Mouse (Mus musculus) R1 (cell line): ENCODE data around the gene Per1.
A peak's percentile ranks its signal among the peaks of the same experiment; 100 is the strongest.

Experiments used
- DNase-seq: peaks from one replicate; pipeline ENCODE4 v3.0.0-alpha.2; 2018; ENCODE audit warnings: low read depth, low spot score

Per1 gene

DNA sequence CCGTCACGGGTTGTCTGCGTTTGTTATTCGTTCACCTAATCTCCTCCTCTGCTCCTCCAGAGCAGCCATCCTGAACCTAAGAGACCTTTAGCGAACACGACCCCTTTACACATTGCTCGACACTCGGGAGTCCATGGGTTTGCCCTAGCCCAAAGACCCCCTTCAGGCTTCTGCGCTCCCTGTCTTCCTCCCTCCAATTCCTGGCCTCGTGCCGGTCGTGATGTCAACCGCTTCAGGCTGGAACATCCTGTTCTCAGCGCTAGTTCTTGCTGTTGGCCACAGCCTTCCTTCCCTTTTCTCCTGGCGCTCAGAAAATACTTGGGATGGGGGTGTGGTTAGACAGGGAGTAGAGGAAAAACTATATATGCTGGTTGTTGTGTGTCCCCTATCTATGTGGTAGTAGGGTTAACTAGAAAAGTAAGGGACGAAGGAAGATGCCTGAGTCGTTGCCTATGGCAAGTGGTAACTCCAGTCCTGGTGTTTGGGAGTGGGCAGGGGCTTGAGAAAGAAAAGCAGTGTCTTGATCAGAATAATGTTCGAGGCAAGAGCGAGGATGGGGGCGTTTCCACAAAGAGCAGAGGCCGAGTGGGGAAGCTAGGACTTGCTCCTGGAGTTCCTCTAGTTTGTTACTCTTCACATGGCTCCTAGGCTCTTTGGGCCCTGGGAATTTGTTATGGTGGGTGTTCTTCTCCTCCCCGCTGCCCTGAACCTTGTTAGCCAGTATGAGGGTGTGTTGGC is 4.3 kb downstream of the Per1 start:
- DNase-seq = no peak

DNA sequence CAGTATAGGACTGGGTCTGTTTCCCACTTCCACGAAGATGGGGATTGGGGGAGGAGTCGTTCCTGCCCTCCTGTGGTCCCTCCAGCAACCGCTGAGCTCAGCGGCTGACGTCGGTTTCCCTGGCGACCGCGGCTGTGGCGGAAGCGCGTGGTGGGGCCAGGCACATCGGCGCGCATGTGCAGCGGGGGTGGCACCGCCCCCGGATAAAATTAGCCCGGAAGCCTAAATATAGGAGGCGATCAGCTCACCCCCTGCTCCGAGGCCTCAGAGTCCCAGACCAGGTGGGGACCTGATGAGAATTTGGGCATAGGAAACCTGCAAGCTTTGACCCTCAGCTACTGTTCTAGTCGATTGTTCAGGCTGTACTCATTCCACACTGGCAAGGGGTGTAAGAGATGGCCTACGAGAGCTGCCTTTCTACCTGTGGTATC is 4.9 kb downstream of the Per1 start:
- DNase-seq = peak; percentile 88

DNA sequence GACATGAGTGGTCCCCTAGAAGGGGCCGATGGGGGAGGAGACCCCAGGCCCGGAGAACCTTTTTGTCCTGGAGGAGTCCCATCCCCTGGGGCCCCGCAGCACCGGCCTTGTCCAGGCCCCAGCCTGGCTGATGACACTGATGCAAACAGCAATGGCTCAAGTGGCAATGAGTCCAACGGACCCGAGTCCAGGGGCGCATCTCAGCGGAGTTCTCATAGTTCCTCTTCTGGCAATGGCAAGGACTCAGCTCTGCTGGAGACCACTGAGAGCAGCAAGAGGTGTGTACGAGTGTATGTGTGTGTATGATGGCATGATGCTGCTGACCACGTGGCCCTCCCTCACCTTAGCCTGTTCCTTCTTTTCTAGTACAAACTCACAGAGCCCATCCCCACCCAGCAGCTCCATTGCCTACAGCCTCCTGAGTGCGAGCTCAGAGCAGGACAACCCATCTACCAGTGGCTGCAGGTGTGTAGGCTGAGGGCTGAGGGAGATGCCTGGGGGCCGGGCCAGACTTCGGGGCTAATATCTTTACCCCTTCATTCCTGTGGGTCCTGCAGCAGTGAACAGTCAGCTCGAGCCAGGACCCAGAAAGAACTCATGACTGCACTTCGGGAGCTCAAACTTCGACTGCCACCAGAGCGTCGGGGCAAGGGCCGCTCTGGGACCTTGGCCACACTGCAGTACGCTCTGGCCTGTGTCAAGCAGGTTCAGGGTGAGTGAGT is 5.8 kb downstream of the Per1 start:
- DNase-seq = no peak

DNA sequence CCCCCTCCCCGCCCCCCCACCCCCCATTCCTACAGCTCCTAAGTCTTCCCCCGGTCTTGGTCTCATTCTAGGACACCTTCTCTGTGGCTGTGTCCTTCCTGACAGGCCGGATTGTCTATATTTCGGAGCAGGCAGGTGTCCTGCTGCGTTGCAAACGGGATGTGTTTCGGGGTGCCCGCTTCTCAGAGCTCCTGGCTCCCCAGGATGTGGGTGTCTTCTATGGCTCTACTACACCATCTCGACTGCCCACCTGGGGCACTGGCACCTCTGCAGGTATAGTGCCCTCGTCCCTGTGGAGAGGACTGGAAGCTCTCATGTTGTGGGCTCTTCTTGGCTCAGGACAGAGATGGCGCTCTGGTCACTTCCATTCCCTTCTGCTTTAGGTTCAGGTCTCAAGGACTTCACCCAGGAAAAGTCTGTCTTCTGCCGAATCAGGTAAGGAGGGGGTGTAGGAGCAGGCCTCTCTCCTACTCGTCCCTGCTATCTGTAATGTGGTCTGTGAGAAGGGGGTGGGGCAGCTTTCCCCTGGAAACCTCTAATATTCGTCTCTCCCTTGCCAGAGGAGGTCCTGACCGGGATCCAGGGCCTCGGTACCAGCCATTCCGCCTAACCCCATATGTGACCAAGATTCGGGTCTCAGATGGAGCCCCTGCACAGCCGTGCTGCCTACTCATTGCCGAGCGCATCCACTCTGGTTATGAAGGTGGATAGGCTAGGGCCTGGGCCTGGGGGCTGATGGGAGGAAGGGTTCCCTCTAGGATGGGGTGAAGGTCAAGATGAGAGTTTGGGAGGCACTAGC is 6.8 kb downstream of the Per1 start:
- DNase-seq = no peak

DNA sequence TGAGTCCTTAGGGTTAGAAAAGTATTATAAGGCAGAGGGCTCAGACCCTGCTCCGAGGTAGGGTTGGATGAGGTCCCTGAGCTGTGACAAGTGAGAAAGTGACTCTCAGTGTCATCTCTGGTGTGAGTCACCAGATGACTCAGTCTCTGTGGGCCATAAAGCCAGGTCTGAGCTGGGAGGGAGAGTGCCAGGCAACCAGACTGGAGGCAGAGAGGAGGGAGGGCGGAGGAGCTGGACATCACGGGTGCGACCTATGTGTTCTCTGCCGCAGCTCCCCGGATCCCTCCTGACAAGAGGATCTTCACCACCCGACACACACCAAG is 7.3 kb downstream of the Per1 start:
- no peak for DNase-seq

DNA sequence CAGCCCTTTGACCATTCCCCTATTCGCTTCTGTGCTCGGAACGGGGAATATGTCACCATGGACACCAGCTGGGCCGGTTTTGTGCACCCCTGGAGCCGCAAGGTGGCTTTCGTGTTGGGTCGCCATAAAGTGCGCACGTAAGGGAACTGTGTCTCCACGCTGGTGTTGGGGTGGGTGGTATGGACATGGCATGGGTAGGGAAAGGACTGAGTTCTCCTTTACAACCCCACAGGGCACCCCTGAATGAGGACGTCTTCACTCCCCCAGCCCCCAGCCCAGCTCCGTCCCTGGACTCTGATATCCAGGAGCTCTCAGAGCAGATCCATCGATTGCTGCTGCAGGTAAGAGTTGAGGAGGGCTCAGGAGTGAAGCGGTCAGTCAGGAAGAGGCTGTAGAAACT is 8.1 kb downstream of the Per1 start:
- DNase-seq = no peak

DNA sequence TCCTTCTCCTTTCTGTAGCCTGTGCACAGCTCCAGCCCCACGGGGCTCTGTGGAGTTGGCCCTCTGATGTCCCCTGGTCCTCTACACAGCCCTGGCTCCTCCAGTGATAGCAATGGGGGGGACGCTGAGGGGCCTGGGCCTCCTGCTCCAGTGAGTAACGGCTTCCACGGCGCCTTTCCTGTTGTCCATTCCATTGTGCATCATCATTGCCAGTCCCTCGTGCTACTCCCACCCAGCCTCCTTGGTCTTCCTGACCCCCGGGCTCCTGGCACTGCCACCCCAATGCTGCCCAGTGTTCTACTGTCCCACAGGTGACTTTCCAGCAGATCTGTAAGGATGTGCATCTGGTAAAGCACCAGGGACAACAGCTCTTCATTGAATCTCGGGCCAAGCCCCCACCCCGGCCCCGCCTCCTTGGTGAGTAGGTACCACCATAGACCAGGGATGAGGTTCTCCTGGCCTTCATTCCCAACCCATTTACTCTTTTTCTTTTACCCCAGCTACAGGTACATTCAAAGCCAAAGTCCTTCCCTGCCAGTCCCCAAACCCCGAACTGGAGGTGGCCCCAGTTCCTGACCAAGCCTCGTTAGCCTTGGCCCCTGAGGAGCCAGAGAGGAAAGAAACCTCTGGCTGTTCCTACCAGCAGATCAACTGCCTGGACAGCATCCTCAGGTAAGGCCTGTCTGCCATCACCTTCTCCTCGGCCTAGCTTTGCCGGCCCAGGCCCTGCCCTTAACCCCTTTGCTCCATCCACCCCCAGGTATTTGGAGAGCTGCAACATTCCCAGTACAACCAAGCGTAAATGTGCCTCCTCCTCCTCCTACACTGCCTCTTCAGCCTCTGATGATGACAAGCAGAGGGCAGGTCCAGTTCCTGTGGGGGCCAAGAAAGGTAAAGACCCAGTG is 8.8 kb downstream of the Per1 start:
- DNase-seq = no peak

DNA sequence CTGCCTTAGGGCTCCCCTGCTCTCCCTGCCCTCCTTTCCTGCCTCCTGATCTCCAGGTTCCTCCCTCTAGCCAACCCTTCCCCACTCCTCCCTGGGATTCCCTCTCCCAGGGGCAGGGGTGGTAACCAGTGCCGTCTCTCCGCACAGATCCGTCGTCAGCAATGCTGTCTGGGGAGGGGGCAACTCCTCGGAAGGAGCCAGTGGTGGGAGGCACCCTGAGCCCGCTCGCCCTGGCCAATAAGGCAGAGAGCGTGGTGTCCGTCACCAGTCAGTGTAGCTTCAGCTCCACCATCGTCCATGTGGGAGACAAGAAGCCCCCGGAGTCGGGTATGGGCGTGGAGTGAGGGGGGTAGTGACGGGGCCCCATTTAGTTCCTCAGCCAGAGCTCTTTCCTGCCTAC is 9.5 kb downstream of the Per1 start:
- no peak for DNase-seq

DNA sequence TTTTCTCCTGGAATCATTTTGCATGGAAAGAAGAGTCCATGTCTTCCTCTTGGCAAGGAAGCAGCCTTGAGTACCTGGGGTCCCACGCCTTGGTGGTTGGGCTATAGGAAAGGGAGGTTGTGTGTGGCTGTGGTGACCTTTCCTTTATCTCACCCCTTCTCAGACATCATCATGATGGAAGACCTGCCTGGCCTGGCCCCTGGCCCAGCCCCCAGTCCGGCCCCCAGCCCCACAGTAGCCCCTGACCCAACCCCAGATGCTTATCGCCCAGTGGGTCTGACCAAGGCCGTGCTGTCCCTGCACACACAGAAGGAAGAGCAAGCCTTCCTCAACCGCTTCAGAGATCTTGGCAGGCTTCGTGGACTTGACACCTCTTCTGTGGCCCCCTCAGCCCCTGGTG is 10.2 kb downstream of the Per1 start:
- DNase-seq = no peak

DNA sequence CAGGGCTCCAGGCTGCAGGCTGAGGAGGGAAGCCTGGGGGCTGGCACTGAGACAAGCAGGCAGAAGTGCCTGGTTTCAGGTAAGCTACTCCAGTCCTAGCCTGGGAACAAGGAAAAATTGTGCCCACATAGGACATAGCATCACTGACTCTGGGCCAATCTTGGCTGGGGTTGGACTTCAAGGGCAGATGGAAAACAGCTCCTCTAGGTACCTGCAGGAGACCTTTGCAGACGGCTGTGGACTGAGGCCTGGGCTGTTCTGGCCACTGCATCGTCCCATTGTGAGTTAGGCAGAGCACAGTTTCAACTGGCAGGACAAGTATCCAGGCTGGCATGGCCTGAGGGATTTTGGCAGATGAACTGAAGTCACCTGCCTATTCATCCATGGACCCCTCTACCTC is 10.8 kb downstream of the Per1 start:
- no peak for DNase-seq

DNA sequence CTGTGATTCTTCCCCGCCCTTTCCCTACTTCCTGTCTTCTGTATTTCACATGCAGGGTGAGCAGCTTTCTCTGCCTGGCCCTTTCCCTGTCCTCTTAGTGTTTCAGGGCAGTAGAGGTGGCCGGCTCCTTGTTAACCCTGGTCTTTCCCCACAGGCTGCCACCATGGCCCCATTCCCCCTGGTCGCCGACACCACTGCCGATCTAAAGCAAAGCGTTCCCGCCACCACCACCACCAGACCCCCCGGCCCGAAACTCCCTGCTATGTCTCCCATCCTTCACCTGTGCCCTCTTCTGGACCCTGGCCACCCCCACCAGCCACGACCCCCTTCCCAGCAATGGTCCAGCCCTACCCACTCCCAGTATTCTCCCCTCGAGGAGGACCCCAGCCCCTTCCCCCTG is 11.3 kb downstream of the Per1 start:
- DNase-seq = no peak

DNA sequence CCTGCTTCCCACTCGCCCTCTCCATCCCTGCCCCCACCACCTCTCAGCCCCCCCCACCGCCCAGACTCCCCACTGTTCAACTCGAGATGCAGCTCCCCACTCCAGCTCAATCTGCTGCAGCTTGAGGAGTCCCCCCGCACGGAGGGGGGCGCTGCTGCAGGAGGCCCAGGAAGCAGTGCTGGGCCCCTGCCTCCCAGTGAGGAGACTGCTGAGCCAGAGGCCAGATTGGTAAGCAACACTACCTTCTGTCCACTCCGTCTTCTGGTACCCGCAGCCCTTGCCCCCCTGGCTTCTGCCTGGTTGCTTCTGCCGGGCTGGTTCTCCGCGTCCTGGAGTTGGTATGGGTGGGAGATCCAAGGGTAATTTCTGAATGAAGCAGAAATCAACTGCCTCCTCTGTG is 11.8 kb downstream of the Per1 start:
- DNase-seq = no peak

DNA sequence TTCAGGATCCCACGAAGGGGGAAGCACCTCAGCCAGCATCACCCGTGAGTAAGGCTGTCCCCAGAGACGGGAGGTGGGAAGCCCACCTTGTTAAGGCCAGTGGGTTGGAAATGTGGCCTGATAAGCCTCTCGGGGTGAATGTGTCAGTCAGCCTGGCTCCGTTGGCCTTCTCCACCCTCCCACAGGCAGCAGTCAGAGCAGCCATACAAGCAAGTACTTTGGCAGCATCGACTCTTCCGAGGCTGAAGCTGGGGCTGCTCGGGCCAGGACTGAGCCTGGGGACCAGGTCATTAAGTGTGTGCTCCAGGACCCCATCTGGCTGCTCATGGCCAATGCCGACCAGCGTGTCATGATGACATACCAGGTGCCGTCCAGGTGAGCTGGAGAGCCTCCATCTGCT is 12.7 kb downstream of the Per1 start:
- no peak for DNase-seq

DNA sequence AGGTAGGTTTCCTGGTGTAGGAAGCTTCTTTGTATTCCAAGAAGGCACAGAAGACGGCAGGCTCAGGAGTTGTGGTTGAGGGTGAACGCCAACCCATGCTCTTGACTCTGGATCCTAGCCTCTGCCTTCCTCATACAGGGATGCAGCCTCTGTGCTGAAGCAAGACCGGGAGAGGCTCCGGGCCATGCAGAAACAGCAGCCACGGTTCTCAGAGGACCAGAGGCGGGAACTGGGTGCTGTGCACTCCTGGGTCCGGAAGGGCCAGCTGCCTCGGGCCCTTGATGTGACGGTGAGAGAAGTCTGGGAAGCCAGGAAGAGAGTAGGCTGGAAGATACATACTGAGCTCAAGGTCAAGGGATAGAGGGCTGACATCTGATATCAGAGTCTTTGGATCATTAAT is 13.2 kb downstream of the Per1 start:
- no peak for DNase-seq

DNA sequence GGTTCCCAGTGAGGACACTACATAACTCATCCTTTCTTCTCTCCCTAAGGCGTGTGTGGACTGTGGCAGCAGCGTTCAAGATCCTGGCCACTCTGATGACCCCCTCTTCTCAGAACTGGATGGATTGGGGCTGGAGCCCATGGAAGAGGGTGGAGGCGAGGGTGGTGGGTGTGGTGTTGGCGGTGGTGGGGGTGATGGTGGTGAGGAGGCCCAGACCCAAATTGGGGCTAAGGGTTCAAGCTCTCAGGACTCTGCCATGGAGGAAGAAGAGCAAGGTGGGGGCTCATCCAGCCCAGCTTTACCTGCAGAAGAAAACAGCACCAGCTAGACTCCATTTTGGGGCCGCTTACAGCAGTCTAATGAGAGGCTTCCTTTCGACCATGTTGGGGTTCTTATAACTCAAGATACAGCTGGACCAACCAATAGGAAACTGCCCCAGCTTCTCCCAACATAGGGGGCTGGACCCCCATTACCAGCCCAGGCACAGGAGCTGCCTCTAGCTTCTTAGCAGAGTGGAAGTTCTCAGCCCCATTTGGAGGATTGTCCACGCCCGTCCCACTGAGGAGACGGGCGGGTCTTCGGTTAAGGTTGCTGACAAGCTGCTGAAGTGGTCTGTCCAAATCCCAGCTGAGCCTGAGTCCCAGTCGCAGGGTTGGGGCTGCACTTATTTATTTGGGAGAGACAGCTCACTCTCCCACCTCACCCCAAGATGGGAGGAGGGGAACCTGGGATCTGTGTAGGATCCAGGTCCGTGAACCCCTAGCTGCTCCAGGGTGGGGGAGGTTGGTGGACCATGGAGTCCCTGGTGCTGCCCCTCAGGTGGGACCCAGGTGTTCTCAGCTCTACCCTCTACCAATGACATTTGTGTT is 14.2 kb downstream of the Per1 start:
- DNase-seq = no peak

DNA sequence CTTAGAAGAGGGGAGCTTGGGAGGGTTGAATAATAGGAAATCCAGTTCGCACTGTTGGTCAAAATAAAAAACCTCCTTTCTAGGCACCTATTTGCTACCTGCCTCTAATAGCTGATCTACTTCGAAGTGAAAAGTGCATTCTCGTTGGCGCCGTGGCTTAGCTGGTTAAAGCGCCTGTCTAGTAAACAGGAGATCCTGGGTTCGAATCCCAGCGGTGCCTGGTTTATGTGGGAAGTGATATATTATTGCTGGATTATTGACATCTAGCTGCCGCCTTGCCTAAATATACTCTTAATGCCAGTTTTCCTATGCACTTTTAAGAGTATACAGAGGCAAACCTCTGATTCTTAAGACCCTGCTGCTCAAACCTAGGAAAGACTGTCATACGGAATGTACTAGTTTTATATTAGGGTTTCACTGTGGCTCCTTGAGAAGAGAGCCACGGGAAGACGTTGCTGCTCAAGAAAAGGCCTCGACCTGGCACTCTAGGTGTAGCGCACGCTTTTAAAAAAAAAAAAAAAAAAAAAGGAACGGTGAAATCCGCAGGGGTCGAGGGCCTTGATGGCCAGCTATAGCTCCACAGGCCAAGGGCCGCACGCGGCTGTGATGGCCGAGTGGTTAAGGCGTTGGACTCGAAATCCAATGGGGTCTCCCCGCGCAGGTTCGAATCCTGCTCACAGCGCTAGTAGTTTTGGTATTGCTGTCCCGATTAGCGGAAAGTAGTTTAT is 15.5 kb downstream of the Per1 start:
- DNase-seq = peak; percentile 93

DNA sequence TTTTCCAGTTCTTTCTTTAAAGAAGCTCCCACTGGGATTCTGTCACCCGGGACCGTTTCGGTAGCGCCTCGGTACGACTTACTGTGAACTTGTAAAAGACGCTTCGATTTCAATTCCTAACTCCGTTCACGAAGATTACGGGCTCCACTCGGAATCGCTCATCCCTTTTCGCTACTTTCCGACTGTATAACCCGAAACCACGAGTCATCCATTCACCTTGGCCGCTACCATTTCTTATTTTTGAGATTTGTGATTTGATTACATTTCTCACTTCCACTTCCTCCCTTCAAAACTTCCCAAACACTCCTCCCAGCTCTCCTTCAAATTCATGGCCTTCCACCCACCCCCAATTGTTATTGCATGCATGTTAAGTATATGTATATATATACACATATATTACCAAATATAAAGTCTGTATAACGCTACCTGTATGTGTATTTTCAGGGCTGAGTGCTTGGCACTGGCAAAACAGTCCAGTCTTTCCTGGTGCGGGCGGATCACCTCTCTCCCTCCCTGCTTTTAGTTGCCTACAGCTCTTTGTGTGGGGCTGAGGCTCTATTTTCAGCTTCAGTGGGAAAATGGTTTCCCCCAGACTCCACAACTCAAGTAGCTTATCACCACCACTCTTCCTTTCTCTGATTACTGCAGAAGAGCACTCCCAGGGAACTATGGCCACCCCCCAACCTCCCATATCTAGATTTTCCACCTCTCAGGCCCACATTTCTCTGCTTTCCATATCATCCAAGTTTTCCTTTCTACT is 16.2 kb downstream of the Per1 start:
- no peak for DNase-seq

DNA sequence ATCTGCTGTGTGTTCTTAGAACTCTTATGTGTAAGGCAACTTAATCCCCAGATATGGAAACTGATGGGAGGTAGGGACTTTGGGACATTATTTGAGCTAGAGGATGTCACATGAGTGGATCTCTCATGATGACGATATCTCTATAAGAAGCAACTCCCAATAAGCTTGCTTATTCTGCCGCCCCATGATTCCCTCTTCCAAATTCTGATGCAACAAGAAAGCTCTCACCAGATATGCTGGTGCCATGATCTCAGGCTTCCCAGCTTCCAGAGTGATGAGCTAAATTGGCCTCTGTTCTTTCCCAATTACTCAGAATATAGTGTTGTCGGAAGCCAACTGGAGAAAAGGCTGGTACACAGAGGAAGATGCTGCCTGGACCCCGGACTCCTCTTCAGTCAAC is 16.8 kb downstream of the Per1 start:
- no peak for DNase-seq

DNA sequence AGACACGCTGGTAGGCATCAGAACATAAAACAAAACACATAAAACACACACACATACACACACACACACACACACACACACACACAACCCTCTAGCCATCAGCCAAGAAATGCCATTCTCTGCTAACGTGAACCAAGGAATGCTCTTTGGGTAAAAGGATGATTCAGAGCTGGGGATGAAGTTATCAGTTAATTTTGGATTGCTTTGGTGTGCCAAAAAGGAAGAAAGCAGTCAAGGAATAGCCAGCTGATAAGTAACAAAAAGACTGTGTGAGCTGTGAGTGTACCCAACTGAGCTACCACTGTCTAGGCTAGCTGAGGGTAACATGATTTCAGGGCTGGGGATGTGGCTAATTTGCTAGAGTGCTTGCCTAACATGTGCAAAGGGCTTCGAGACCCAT is 19.0 kb downstream of the Per1 start:
- no peak for DNase-seq
